Mouse (Mus musculus) inflammation-experienced regulatory T-cells (primary cell): Measurements from ENCODE around the gene Sft2d1. TPM values are rescaled to one million over a fixed set of nuclear protein-coding genes. Genes with fewer than 3 reads are reported as not detected.

Experiments used
- polyA plus RNA-seq, 2 experiments: library from polyadenylated mRNA; unstranded; fragments of 100-300 nt; shearing (Covaris generic); gene quantifications; one replicate each; pipeline ENCODE4 v1.2.1; 2017

Sft2d1 gene
- polyA plus RNA-seq: 100 to 1,000 TPM; 176 to 213 TPM

DNA sequence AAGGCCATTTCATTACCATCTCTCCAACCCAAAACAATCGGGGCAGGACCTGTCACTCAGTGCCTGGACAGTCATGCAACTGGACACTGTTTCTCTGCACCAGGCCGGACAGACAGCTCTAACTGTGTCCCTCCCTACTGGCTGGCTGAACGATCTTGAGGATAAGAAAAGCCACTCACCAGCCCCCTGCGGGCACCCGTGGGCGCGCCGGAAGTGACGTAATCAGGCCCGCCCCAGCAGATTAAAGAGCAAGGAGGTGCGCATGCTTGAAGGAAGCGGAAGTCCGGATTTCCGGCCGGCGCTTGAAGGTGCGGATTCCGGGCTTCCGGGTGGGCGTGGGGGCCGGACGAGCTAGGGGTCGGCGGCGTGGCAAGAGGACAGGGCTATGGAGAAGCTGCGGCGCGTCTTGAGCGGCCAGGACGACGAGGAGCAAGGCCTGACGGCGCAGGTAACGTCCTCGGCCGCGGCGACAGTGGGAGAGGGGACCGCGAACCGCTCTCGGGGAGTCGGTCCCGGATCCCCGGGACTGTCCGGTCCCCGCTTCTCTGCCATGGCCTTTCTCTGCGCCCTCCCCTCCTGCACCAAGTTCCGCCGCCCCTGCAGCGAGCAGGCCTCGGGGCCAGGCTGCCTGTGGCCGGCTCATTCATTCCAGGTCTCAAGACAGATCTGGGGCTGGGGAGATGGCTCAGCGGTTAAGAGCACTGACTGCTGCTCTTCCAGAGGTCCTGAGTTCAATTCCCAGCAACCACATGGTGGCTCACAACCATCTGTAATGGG is at the start of gene Sft2d1:
Gene Sft2d1, plus strand, starts transcription at position 265 of the 777 bp plus-strand sequence.

GRCm38 (mm10) chr17:8282821-8283525 is 27.9 kb upstream of the Sft2d1 start, which contains the start of gene Mpc1:
Gene Mpc1, plus strand, starts transcription at chr17:8282904.

DNA sequence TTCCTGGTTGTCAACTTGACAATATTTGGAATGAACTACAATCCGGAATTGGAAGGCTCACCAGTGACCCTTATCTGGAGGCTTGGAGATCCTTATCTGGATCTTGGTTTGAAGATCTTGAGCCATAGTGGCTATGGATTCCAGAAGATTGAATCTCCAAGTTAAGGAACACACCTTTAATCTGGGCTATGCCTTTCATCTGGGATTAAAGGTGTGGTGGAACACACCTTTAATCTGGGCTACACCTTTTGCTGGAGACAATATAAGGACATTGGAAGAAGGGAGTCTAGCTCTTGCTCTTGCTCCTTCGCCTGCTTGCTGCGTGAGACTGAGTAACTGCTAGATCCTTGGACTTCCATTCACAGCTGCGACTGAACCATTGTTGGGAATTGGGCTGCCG is 26.3 kb downstream of the Sft2d1 start, which contains the start of gene Prr18:
Gene Prr18, plus strand, starts transcription at position 301 of the 400 bp plus-strand sequence.

GRCm38 (mm10) chr17:8355692-8356091 is 44.8 kb downstream of the Sft2d1 start, which contains the start of gene T2:
Gene T2, plus strand, starts transcription at chr17:8355992.

Other genes with a start within 250 kb of the Sft2d1 start
- gene Gm49673, start 163.3 kb upstream of the Sft2d1 start, polyA plus RNA-seq: under 1 TPM in 1 of 2 experiments, not detected in 1; 0.68 TPM
- gene Rnaset2a, start 163.0 kb upstream of the Sft2d1 start, polyA plus RNA-seq: 10 to 100 TPM; 46.3 to 75.5 TPM
- gene Fgfr1op, start 145.6 kb upstream of the Sft2d1 start, polyA plus RNA-seq: 10 to 100 TPM; 16.1 to 18.9 TPM
- gene Ccr6, start 75.1 kb upstream of the Sft2d1 start, polyA plus RNA-seq: 10 to 100 TPM in 1 of 2 experiments, 1 to 10 TPM in 1; 3.0 to 46.7 TPM
- gene Mpc1, start 28.2 kb upstream of the Sft2d1 start, polyA plus RNA-seq: 100 to 1,000 TPM; 124 to 149 TPM
- under 1 TPM; 0.34 to 0.65 TPM for gene Prr18, start 26.4 kb downstream of the Sft2d1 start, polyA plus RNA-seq
- 1 to 10 TPM in 1 of 2 experiments, under 1 TPM in 1; 0.51 to 1.1 TPM for gene T2, start 44.9 kb downstream of the Sft2d1 start, polyA plus RNA-seq
- not detected for gene T, start 123.3 kb downstream of the Sft2d1 start, polyA plus RNA-seq
- 1 to 10 TPM in 1 of 2 experiments, under 1 TPM in 1; 0.04 to 2.8 TPM for gene Pde10a, start 214.3 kb downstream of the Sft2d1 start, polyA plus RNA-seq